Mouse (Mus musculus): ENCODE measurements around the gene Lonrf2.

DNA sequence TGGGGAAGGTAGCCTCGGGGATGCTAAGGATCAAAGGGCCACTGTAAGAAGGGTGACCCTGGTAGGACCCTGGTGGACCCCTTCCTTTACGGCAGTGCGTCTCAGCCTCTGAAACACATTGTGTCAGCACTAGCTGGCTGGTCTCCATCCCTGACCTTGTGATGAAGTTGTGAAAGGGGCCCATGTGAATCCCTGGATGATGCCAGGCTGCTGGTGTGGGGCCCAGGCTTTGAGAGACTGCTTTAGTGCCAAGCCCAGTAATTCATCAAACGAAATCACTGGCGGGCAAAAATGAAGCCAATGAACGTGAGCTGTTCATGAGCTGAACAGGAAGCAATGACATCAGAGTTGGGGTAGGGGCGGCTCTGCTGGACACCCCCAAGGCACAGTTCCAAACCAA is 50.2 kb downstream of the Lonrf2 start:
- TF ChIP-seq EP300 (IDR thresholded peaks at IDR 0.05) (no peak), CTCF (IDR thresholded peaks at IDR 0.05) (no peak)

Data from lung, postnatal 0 days (tissue).